Mouse (Mus musculus): ENCODE data around the gene Lpcat3. TPM values are rescaled to one million over a fixed set of nuclear protein-coding genes. Genes with fewer than 3 reads are reported as not detected.
A peak's percentile ranks its signal among the peaks of the same experiment; 100 is the strongest.

Gene Lpcat3
- polyA plus RNA-seq, 1 experiment from 2014 or later = 33.4 TPM

MicroRNAs encoded within 50 kb of the gene (microRNA counts, 519-probe panel; counts per million panel counts)
- microRNA mmu-miR-141 (2,891 counts per million, percentile 36 among the panel's probes with 10 or more counts), microRNA mmu-miR-200c (4,457 counts per million, percentile 75 among the panel's probes with 10 or more counts)

Small RNA genes lying within 50 kb of the gene (microRNA-seq; reads per million reads assigned to microRNA genes)
- gene Mir141 (ENCODE audit: borderline number of aligned reads) (615 reads per million, percentile 66 among the genes with 10 or more reads in this experiment), gene Mir200c (ENCODE audit: borderline number of aligned reads) (4,654 reads per million, percentile 87 among the genes with 10 or more reads in this experiment)

Other genes with a start within 250 kb of the Lpcat3 start
- gene Pex5, start 248.0 kb upstream of the Lpcat3 start, polyA plus RNA-seq (2014; fragmentation: Nextera tagmentation; extraction: Ambion mirVana) = 37.6 and 38.5 TPM in 2 replicates
- 6.3 and 6.4 TPM in 2 replicates for gene Clstn3, start 198.2 kb upstream of the Lpcat3 start, polyA plus RNA-seq (2014; fragmentation: Nextera tagmentation; extraction: Ambion mirVana)
- 0.29 and 0.38 TPM in 2 replicates for gene C1rl, start 169.9 kb upstream of the Lpcat3 start, polyA plus RNA-seq (2014; fragmentation: Nextera tagmentation; extraction: Ambion mirVana)
- gene C1ra, start 150.6 kb upstream of the Lpcat3 start, polyA plus RNA-seq (2014; fragmentation: Nextera tagmentation; extraction: Ambion mirVana) = 0.08 and 0.20 TPM in 2 replicates
- 0.29 and 1.2 TPM in 2 replicates for gene C1s1, start 120.7 kb upstream of the Lpcat3 start, polyA plus RNA-seq (2014; fragmentation: Nextera tagmentation; extraction: Ambion mirVana)
- gene C1rb, start 92.7 kb upstream of the Lpcat3 start, polyA plus RNA-seq (2014; fragmentation: Nextera tagmentation; extraction: Ambion mirVana) = not detected in 2 replicates
- not detected in 2 replicates for gene C1s2, start 26.9 kb upstream of the Lpcat3 start, polyA plus RNA-seq (2014; fragmentation: Nextera tagmentation; extraction: Ambion mirVana)
- gene Emg1, start 49.2 kb downstream of the Lpcat3 start, polyA plus RNA-seq (2014; fragmentation: Nextera tagmentation; extraction: Ambion mirVana) = 251 and 254 TPM in 2 replicates
- gene Phb2, start 49.3 kb downstream of the Lpcat3 start, polyA plus RNA-seq (2014; fragmentation: Nextera tagmentation; extraction: Ambion mirVana) = 371 and 375 TPM in 2 replicates
- gene Ptpn6, start 75.7 kb downstream of the Lpcat3 start, polyA plus RNA-seq (2014; fragmentation: Nextera tagmentation; extraction: Ambion mirVana) = 6.0 and 11.2 TPM in 2 replicates
- 518 and 553 TPM in 2 replicates for gene Grcc10, start 78.3 kb downstream of the Lpcat3 start, polyA plus RNA-seq (2014; fragmentation: Nextera tagmentation; extraction: Ambion mirVana)
- gene Gm45234, start 93.0 kb downstream of the Lpcat3 start, polyA plus RNA-seq (2014; fragmentation: Nextera tagmentation; extraction: Ambion mirVana) = not detected in 2 replicates
- 9.0 and 9.6 TPM in 2 replicates for gene Atn1, start 93.5 kb downstream of the Lpcat3 start, polyA plus RNA-seq (2014; fragmentation: Nextera tagmentation; extraction: Ambion mirVana)
- 4.3 and 4.5 TPM in 2 replicates for gene Eno2, start 106.6 kb downstream of the Lpcat3 start, polyA plus RNA-seq (2014; fragmentation: Nextera tagmentation; extraction: Ambion mirVana)
- gene Lrrc23, start 116.7 kb downstream of the Lpcat3 start, polyA plus RNA-seq (2014; fragmentation: Nextera tagmentation; extraction: Ambion mirVana) = 0.29 and 0.97 TPM in 2 replicates
- gene Spsb2, start 145.6 kb downstream of the Lpcat3 start, polyA plus RNA-seq (2014; fragmentation: Nextera tagmentation; extraction: Ambion mirVana) = 4.7 and 4.8 TPM in 2 replicates
- gene Tpi1, start 151.3 kb downstream of the Lpcat3 start, polyA plus RNA-seq (2014; fragmentation: Nextera tagmentation; extraction: Ambion mirVana) = 721 and 787 TPM in 2 replicates
- gene Usp5, start 166.5 kb downstream of the Lpcat3 start, polyA plus RNA-seq (2014; fragmentation: Nextera tagmentation; extraction: Ambion mirVana) = 128 and 133 TPM in 2 replicates
- gene Cdca3, start 166.5 kb downstream of the Lpcat3 start, polyA plus RNA-seq (2014; fragmentation: Nextera tagmentation; extraction: Ambion mirVana) = 210 and 212 TPM in 2 replicates
- gene Gnb3, start 177.2 kb downstream of the Lpcat3 start, polyA plus RNA-seq (2014; fragmentation: Nextera tagmentation; extraction: Ambion mirVana) = 0.27 and 0.56 TPM in 2 replicates
- 14.7 and 18.5 TPM in 2 replicates for gene P3h3, start 194.7 kb downstream of the Lpcat3 start, polyA plus RNA-seq (2014; fragmentation: Nextera tagmentation; extraction: Ambion mirVana)
- gene Gpr162, start 201.0 kb downstream of the Lpcat3 start, polyA plus RNA-seq (2014; fragmentation: Nextera tagmentation; extraction: Ambion mirVana) = 0.59 and 0.72 TPM in 2 replicates
- not detected in 2 replicates for gene Cd4, start 225.2 kb downstream of the Lpcat3 start, polyA plus RNA-seq (2014; fragmentation: Nextera tagmentation; extraction: Ambion mirVana)
- 1.7 and 1.8 TPM in 2 replicates for gene Lag3, start 248.7 kb downstream of the Lpcat3 start, polyA plus RNA-seq (2014; fragmentation: Nextera tagmentation; extraction: Ambion mirVana)